Mouse (Mus musculus) CD4-positive helper T cell, adult 2 months (primary cell): ENCODE data around the gene Dus3l.

Experiments used
- DNase-seq: peaks from one replicate; pipeline ENCODE4 v3.0.0-alpha.2; 2012; ENCODE audit warnings: low read depth, missing footprints, low spot score

Gene Dus3l

DNA sequence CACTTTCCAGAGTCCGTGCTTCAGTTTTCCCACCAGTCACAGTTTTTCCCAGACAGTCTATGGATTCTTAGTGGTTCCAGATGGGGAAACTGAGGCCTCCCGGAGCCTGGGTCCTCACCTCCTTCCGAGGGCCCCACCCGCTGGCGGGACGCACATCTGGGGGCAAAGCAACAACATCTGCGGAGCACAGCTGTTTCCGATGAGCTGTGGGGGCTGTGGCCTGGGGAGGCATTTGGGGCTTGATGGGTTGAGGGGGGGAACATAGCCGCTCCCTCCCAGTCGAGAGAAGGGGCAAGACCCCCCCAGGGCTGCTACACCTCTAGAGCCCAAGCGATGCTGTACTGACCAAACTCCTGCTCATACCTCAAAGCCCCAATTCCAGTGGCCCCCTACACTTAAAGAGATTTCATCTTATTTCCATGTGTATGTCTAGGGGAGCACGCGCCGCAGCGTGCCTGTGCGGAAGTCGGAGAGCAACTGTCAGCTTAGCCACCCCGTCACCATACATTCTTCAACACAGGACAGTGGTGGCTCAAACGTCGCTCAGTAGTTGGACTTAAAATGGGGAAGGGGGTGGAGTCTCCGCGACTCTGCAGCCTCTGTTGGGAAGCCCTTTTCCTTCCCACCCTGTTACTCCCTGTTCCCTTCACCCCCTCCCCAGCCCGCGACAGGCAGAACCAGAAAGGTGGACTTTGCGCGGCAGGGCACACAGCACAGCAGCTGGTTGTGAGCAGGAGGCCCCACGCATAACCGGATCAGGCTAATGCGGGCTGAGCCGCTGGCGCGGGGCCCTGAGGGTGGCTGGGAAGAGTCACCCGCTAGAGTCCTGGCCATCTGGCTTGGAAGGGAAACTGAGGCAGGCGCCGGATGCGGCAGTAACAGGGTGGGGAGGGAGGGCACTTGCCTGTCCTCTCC, 10.0 kb upstream of the Dus3l start:
- DNase-seq = no peak

DNA sequence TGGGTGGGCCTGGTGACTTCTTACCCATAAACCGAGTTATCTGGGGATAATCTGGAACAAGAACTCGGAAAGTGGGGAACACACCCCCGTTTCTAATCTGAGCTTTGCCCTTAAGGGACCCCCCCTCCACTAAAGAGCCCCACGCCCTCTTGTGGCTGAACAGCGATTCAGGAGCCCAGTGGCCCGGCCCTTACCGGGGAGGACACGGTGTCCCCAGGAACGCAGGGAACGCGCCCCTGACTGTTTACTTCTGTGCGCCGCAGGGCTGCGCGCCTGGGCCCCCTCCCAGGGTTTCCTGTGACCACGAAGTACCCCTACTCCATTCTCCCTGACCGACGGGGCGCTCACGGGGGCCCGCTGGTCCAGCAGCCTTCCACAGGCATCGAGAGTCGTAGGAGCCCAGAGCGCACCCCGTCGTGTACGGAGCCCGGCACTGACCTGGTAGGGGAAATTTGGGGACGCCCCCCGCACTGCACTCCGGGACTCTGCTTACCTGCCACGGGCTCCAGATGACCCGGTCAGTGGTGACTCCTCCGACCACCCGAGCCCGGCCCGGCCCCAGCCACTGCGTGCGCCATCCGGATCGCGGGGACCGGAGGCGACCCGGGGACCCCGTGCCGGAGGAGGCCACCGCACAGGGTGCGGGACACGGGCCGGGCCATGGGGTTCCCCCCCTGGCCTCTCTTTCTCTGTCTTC, 7.7 kb upstream of the Dus3l start:
- DNase-seq = no peak

DNA sequence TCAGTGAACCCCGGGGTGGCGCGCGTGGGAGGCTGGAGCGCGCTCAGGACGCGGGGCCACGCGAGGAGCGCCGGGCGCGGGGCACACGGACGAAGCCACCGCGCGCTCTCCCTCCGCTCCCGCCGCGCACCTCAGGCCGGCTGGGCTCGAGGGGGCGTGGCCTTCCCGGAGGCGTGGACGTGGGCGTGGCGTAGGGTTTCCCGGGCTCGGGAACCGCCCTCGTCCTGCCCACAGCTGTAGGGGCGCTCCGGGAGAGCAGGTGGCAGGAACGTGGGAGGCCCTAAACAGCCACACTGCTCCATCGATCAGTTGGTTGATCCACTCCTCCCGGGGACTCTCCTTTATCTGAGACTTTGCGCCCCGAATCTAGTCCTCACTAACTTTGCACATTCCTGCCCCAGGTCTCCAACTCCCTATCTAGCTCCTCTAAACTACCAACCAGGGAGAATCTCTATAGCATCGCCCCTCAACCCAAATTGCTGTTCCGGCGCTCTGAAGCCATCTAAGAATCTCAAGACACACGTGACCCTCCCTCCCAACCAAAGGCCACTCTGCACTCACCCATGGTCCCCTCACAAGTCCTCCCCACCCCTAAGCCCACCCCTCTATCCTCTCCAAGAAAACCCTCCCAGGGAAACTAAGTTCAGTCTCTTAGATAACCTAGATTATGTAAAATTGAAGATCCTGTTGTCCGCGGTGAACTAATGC, 7.0 kb upstream of the Dus3l start, which contains the start of gene Nrtn:
Gene Nrtn (minus strand): TSS at position 115 of the 708 bp plus-strand sequence.
- DNase-seq = peak; percentile 51

DNA sequence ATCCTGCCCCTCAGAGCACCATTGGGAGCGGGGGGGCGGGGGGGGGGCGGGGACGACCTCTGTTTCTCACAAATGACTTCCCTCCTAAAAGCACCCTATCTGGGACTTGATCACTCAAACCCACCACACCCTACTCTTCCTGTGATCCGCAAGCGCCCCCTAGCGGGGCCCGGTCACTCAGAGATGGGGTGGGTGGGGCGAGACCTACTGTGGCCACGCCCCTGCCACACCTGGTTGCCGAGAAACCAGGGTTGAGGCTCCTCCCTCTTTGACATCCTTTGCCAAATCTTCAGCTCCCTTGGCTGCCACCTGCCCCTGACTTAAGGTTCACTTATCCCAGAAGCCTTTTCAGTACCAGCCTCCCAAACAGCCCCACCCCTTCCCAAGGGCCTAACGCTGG, 6.4 kb upstream of the Dus3l start:
- DNase-seq = peak; percentile 76

DNA sequence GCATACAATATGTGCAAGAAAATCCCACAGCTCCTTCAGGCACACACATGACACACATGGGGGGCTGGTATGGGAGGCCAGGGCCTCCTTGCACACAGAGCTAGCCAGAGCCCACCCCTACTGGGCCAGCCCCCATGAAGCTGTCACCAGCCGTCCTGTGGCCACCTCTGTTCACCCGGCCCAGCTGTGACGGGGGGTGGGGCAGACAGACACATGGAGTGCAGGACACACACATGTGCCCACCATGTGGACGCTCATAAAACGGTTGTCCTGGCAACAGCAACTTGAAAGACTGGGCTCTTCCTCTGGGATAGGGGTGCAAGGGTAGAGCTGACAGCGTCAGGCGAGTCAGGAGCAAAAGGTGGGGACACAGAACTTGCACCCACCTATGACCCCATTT, 5.3 kb upstream of the Dus3l start:
- DNase-seq = no peak

DNA sequence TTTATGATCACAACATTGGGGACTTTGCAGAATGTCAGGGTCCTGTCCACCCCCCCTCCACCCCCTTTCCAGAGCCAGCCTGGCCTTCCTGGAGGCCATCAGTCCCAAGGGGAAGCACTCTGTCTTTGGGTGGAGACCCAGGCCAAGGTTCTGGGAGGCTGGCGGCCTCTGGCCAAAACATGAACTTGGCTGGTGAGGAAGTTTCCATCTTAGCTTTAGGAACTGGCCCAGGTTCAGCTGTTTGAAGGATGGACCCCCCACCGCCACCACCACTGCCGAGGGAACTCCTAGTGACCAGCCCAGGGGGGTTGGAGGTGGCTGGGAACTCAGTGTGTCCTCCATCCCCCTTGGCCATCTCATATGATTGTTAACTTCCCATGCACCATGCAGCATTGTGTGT, 3.5 kb upstream of the Dus3l start:
- no peak for DNase-seq

DNA sequence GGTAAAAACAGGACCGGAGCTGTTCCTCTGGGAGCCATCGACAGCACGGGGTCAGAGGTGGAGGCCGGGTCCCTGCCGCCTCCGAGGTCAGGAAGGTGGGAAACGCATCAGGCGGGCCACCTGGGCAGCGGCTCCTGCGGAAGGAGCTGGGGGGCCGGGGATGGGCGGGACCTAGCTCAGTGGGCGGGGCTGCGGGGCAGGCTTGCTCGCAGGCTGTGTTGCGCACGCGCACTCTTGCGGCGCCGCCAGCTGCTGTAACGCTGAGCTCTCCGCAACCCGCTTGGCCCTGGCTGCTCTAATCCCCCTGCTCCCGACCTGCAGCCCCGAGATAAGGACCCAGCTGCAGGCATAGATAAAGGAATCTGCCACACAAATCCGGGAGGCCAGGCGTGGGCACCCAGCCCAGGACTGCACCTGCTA, 2.6 kb upstream of the Dus3l start:
- DNase-seq = peak; percentile 92

DNA sequence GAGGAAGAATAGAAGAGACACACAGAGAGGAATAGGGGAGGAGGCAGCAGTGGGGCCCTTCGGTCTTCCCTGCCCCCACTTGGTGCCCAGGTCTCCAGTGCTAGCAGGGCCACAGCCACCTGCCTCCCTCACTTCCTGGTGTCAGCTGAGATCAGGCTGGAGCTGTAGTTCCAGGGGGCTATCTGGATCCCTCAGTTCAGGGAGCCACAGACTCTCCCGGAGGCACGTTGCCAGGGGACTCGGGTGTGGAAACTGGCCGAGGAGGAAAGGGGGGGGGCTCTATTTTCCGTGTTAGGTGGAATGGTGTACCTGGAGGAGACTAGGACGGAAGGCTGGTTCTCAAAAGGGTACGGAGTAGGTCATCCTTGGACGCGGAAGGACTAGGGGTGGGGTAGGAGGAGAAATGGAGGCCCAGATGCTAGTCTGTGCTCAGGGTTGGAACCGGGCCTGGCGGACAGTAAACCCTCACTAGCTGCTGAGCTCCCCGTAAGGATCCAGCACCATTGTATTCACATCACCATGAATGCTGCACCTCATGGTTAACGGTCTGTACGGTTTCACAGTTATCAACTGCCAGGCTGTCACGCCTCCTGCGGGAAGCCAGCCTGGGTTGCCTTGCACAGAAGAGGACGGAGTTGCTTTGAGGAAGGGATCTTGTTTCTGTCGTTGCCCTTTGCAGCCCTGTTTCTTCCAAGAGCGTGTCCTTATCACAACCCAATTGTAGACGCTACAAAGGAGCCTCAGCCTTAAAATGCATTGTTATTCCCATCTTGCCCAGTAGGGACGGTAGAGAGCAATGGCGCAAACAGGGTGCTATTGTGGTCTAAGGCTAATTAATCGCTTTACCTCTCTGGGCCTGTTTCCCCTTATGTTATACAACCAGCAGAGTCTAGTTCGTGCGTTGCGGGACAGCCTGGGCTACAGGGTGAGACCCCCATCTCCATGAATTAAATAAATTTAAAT, 1.5 kb upstream of the Dus3l start:
- peak; percentile 79 for DNase-seq

DNA sequence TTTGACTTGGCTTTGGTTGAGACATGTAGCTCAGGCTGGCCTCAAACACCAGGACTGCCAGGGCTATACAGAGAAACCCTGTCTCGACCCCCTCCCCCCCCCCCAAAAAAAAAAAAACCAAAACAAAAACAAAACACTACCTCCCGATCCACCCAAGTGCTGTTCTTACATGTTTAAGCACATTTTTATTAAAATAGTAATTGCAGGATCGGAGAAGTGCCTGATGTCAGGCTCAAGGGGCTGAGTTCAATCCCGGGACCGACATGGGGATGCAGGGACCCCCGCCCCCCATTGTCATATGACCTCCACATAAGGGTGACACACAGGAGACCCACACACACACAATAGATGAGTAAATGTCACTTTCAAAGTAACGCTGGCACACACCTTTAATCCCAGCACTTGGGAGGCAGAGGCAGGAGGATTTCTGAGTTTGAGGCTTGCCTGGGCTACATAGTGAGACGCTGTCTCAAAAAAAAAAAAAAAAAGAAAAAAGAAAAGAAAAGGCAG, 761 bp upstream of the Dus3l start:
- DNase-seq = peak; percentile 24

DNA sequence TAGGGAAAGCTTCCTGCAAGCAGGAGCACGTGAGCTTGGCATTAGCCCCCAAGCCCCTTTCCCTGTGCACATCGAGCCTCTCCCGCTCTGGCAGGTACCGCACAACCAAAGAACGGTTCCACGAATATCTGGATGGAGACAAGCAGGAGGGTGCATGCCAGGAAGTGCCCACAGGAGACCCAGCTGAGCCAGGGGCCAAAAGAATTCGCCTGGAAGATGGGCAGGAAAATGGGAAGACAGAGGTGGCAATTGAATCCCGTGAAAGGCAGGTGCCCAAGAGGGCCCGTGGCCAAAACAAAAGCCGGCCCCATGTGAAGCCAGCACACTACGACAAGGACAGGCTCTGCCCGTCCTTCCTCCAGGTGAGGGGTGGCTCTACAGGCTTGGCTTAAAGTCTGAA, 874 bp downstream of the Dus3l start:
- DNase-seq = no peak

DNA sequence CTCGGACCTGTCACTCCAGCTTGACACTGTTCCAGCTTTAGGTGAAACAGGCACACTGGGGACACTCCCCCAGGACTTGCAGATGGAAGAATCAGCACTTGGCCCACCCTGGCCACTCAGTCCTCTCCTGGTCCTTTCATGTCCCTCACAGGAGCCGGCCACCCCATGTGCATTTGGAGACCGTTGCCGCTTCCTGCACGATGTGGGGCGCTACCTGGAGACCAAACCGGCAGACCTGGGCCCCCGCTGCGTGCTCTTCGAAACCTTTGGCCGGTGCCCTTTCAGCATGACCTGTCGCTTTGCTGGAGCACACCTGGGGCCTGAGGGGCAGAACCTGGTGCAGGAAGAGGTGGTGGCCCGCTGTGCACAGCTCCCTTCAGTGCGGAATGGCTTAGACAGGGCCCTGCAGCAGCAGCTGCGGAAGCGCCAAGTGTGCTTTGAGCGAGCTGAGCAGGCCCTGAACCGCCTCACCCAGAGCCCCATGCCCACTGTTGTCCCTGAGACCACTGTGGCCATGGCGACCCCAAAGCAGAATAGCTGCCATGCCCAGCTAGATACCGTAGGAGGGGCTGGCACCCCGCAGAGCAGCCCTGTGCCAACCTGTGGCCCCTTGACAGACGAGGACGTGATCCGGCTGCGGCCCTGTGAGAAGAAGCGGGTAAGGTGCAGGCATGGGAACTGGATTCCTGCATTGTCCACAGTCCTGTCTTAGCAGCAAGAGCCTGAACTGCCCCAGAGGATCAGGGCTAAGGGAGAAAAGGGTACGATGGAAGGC, 2.3 kb downstream of the Dus3l start:
- DNase-seq = no peak

DNA sequence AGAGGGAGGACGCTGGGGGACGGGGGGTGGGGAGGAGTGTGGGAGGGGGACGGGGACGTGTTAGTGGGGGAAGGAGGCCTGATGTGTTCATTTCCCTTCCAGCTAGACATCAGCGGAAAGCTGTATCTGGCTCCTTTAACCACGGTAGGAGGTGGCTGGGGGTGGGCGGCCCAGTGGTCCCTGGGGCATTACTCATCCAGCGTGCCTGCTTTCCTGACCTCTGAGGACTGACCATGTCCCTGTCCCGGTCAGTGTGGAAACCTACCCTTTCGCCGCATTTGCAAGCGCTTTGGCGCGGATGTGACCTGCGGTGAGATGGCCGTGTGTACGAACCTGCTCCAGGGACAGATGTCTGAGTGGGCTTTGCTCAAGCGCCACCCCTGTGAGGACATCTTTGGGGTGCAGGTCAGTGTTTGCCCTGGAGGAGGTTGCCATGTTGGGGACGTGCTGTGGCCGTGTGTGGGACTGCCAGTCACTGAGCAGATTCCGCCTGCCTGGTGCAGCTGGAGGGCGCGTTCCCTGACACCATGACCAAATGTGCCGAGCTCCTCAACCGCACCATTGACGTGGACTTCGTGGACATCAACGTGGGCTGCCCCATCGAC, 3.1 kb downstream of the Dus3l start:
- DNase-seq = no peak

DNA sequence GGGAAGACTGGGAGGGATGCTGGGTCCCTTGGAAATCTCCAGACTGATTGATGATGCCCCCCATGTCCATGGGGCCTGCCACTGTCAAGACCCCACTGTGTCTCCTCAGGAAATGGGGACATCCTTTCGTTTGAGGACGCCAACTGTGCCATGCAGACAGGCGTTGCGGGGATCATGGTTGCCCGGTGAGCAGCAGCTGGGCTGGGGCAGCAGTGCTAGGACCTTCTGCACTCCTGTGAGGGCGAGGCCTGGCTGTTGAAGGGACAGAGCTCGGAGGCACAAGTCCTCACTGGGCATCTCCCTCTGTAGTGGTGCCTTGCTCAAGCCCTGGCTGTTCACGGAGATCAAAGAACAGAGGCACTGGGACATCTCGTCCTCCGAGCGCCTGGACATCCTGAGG, 4.4 kb downstream of the Dus3l start:
- DNase-seq = no peak

DNA sequence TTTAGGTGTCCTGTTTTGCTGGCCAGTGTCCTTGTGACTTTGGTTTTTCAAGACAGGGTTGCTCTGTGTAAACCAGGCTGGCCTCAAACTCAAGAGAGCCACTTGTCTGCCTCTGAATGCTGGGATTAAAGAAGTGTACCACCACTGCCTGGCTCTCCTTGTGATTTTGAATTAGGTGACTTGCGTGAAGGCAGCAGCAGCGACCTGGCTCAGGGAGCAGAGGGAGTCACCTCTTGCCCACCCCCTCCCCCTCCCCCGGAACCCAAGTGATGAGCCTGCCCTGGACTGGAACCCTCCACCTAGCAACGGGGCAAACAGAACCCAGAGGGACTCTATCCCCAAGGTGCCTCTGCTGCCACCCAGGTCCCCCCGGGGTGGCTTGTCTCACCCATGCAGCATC, 5.4 kb downstream of the Dus3l start, which contains the start of gene Prr22:
Gene Prr22 (plus strand): TSS at position 301 of the 400 bp plus-strand sequence.
- DNase-seq = no peak

DNA sequence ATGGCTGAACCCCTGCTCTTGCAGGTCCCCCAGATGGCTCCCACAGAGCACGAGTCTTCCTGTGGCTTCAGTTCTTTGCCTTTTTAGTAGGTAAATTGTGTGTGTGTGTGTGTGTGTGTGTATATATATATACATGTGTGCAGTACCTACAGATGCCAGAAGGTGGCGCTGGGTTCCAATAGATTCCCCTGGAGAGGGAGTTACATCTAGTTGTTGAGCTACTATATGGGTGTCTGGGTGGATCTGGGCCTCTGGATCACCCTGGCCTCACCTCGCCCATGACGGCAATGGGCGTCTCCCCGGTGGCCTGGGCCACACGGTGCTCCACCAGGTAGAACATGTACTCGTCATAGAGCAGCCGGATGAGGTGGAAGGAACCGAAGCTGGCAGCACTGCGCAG, 13.0 kb downstream of the Dus3l start:
- no peak for DNase-seq

DNA sequence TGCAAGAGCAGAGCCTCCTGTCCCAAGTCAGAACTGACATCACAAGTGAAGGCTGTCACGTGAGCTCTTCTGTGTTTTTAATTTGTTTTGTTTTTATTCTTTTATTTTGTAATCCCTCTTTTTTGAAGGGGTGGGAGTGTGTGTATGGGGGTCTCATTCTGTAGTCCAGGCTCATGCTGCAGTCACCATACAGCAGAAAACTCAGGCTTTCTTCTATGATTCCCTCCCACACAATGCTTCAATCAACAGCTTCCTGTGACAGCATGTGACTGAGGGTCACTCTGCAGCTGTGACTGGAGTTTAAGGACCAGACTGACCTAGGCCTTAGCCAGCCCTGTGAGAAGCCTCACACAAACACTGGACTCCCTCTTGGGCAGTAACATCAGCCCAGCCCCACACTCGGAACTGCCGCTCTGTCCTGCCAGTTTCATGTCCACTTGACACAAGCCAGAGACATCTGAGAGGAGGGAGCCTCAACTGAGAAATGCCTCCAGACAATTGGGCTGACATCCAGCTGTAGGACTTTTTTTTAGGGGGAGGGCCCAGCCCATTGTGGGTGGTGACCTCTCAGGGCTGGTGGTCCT, 14.3 kb downstream of the Dus3l start:
- DNase-seq = no peak

DNA sequence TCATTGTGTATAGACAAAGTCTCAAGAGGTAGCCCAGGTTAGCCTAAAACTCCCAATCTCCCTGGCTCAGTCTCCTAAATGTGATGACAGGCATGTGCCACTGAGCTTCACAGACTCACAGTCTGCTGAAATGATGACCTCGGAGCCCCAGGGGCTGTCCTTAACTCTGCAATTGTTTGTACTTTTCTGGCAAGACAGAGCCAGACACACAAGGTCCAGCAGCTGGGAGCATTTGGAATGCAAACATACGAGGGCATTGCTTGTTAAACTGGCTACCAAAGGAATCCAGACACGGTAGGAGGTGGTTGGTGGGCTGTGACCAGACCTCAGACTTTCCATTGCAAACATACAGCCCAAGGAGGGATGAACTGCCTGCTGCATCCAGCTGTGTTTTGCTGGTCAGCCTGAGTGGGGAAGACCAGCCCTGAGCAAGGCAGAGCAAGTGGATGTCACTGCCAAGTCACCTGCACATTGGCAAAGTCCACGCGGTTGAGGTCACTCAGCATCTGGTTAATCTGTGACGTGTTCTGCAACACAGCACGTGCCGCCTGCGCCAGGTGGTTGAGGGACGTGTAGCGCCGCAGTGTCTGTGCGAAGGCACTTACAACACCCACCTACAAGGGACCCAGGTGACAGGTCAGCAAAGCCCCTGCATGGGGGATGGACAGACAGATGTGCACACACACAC, 15.9 kb downstream of the Dus3l start:
- no peak for DNase-seq

DNA sequence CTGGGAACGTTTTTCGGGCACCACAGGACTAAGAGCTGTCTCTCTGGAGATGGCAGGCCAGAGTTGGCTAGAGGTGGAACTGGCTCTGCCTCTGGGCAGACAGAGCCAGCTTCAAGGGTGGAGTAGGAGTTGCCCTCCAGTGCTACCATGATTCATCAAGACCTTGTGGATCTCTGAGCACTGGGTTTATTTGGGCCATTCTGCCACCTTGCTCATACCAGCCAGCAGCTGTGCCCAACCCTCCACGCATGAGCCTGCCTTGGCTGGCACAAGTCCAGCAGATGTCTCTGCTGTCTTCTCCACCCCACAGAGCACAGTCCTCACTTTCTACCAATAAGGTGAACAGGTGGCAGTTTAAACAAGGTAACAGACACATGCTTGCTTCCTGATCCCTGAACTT, 24.3 kb downstream of the Dus3l start:
- no peak for DNase-seq

DNA sequence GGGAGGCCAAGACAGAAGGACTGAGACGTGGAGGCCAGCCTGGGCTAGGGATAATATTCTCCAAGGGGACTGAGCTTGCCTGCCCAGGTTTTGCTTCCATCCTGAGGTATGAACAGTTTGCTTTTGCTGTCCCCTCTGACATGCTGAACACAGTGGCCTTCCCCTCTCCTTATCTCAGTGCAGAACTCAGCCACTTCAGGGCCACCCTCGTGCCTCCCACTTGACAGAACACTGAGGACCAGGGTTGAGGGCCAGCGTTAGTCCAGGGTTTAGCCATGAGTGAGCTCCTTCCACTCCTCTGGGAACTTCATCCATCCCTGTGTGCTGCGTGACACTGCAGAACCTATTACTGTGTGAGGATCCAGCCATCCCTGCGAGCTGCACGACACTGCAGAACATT, 24.7 kb downstream of the Dus3l start:
- DNase-seq = no peak
